Mouse (Mus musculus) embryo, embryonic 11.5 days (tissue): ENCODE data around the gene 1600014C10Rik.

ENCODE experiments used
- DNase-seq: peaks from one replicate; pipeline ENCODE4 v3.0.0-alpha.2; 2012; ENCODE audit warnings: low read depth, low spot score

The 1600014C10Rik gene

GRCm38 (mm10) chr7:38214473-38215214, 31.6 kb downstream of the 1600014C10Rik start:
- no peak for DNase-seq

DNA sequence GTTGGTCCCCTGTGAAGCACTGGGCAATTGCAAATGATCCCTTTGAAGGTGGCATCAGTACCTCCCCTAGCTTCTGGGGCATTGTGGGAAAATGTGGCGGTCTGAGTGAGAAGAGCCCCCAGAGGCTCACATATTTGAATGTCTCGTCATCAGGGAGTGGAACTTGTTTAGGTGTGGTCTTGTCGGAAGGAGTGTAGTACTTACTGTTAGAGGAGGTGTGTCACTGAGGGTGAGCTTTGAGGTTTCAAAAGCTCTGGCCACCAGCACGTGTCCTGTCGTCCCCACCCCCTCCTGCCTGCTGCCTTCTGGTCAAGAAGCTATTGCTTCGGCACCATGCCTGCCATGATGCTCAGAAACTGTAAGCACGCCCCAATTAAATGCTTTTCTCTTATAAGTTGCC, 32.3 kb downstream of the 1600014C10Rik start:
- no peak for DNase-seq

DNA sequence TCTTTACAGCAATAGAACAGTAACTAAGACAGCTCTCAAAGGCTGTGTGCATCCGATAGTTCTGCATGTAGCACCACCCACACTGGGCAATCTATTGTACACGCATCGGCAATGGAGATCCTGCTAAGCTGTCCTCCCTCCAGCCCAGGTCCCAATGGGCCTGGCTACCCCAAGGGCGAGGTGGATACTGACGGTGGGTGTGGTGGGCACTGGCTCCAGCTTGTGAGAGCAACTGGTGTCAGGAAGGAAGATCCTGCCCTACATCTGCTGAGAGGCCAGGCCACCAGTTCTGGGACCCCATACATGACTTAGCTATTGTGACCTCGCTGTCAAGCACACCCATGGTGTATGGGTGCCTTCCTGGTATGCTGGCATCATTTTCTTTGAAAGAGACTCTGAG, 32.7 kb downstream of the 1600014C10Rik start:
- no peak for DNase-seq

DNA sequence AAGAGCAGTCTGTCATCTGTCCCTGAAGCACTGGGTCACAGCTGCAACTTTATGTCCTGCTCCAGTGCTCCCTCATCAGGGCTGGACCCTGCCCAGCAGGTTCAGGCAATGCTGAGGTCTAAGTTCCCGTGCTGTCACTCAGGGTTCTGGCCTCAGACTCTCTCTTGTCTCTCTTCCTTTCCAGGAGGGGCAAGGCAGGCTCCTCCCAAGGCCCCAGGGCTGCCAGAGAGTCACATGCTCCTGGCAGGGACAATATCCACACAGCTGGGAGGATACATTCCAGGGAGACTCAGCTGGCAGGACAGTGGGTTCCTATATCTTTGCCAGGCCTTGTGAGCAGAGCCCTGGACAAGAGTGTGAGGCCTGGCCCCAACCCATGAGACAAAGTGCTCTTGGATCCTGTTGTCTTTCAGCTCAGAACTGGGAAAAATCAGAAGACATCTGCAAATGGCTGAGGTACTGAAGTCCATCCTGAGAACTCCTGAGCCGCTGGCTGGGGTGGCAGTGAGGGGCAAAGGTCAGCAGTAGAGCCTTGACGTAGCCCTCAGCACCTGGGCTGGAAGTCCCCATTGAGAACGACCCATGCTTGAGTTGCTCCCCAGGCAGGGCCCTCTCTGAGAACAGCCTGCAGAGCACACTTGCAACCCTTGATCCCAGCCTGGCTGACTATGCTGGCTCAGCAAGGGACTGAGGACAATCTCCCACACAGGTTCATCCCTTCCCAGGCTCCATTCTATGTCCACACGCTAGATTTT, 34.6 kb downstream of the 1600014C10Rik start:
- no peak for DNase-seq

GRCm38 (mm10) chr7:38218631-38219367, 35.8 kb downstream of the 1600014C10Rik start:
- DNase-seq, result no peak

DNA sequence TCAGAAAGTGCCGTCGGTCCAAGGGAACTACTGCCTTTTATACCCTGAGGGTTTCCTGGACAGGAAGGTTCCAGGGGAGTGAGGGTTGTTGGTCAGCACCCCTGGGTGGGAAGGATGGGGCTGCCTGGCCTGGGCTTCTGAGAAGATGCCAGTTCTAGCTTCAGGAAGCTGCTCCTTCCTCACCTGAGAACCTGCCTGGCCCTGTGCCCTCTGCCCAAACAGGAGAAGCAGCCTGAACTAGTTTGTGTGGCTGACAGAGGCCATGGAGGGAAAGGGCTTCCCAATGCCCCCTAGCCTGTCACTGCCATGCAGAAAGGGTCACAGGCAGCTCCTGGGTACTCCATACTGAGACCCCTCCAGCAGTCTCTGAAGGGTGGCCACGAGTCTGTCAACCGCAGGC, 36.5 kb downstream of the 1600014C10Rik start:
- DNase-seq, result no peak

- no peak for DNase-seq
Observed at GRCm38 (mm10) chr7:38220866-38221265, 37.8 kb downstream of the 1600014C10Rik start.

DNA sequence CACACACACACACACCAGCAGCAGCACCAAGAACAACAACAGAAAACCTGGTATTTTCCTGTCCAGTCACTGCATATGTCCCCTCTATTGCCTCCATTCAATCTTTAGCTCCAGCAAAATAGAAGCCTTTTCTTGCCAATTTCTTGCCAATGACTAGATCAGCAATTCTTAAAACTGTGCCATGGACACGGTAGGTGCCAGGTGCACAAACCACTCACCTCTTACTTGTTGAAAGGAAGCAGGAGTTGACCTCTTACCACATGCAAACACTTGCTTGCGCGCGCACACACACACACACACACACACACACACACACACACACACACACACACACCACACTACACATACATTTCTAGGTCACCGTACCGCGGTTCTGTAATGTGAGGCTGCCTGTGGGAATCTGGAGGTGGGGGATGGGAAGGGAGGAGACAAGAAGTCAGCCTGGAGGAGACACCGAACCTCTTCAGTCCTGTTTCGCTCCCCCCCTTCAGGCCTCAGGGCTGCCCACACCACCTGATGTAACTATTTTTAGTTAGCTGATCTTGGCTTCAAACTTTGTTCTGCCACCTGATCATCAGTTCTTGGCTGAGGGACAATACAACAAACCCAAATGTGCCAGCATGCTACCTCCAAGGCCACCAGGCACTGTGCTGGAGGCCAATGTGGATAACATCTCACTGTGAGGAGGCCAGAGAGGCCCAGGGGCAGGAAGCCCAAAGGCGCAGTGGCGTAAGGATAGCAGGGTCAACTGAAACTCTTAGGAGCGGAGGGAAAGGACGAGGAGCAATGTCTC, 41.8 kb downstream of the 1600014C10Rik start:
- DNase-seq, result no peak

GRCm38 (mm10) chr7:38226226-38226625, 43.2 kb downstream of the 1600014C10Rik start:
- DNase-seq, result no peak

DNA sequence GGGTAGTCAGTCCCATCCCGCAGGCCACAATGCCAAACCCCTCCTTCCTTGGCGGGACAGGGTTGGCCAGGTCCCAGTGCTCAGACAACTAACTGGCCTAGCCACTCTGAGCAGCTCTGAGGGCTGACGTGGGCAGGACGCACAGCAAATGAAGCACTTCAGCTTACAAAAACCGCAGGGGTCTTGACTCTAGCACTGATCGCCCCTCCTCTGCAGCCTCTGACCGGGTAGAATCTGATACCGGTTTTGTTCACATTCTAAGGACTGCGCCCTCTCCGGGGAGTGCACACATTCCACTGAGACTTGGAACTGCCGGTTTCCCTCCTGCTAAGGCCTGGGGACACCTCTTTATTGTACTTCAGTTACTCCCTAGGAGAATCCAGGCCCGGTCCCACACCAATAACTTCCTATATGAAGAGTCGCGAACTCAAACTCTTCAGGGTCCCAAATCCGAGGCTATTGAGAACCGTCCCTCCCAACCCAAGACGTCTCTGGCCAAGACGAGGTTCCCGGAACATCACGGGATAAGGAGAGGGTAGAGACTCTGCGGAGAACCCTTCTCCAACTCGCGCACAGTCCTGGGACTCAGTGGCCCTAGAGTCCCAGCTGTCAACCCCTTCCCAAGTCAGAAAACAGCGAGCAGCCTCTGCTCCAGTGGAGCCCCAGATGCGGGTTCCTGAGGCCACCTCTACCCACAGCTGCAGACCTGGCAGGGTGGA, 44.3 kb downstream of the 1600014C10Rik start:
- peak; percentile 32 for DNase-seq

DNA sequence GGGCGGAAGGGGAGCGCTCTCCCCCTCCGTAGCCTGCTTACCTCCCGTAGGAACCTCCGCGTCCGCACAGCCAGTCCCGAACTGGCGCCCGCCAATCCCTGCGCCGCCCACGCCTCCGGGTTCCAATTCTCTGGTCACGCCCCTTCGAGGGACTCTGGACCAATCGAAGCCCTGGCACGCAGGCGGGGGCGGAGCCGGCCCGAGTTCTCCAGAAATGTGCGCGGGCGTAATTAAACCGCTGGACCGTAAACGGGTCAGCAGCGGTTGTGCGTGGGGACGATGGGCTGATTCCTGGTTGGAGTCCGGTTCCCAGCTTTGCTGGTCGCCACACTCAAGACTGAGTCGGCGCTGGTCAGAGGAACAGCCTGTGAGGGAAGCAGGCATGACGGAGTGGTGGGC, 44.9 kb downstream of the 1600014C10Rik start, which contains the start of gene Plekhf1:
TSS of gene Plekhf1 (minus strand) at position 117 of the 399 bp plus-strand sequence.
- DNase-seq, result peak; percentile 87

DNA sequence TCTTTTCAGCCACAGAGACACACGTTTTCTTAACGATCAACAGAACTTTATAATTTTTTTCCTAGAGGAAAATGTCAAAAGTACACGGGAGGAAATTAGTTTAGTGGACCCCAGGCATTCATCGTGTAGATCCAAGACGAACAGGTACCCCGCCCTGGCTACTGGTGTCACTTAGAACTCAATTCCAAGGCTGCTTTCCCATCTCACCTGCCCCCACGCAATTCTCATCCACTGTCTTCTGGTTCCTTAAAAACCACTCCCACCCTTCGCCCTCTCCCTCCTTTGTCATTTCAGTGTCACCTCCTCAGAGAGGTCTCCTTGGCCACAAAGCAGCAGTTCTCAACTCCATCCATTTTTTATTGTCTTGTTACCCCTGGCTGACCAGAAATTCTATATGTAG, 45.3 kb downstream of the 1600014C10Rik start:
- no peak for DNase-seq

DNA sequence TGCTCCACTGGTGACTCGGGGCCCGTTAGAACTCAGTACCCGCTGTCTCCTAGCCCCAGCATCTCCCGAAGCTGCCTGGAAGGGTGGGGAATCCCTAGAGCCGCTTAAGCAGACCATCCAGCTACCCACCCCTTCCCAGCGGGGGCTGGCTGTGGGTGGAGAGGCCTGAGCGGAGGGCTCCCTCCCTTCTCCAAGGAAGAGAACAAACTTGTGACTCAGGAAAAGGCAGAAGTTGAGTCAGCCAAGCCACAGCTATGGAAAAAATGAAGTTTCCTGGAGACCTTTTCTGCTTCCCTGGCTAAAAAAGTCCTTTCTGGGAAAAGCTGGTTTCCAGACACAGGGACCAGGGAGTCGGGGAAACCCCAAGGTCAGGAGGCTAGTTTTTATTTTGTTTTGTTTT, 47.3 kb downstream of the 1600014C10Rik start:
- no peak for DNase-seq

DNA sequence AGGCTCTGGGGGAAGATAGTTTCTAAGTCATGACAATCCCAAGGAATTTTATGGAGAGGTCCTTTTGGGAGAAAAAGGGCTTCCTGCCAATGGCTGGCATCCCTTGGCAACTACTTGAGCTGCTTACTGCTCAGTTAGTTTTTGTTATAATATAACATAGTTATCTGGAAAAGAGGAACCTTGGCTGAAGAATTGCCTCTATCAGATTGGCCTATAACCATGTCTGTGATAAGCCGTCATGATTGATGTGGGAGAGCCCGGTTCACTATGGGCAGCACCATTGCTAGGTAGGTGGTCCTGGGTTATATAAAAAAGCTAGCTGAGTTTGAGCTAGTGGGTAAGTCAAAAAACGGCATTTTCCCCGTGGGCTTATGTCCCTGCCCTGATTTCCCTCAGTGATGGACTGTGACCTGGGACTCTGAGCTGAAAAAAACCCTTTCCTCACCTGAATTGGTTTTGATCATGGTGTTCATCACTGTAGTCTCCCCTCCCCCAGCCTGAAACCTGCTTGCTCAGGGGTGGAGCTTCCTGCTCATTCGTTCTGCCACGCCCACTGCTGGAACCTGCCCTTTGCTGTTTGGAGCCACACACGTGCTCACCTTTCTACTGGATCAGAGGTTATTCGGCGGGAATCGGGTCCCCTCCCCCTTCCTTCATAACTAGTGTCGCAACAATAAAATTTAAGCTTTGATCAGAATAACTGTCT, 53.5 kb downstream of the 1600014C10Rik start:
- no peak for DNase-seq

- no peak for DNase-seq
Observed at GRCm38 (mm10) chr7:38237140-38237539, 54.1 kb downstream of the 1600014C10Rik start.

DNA sequence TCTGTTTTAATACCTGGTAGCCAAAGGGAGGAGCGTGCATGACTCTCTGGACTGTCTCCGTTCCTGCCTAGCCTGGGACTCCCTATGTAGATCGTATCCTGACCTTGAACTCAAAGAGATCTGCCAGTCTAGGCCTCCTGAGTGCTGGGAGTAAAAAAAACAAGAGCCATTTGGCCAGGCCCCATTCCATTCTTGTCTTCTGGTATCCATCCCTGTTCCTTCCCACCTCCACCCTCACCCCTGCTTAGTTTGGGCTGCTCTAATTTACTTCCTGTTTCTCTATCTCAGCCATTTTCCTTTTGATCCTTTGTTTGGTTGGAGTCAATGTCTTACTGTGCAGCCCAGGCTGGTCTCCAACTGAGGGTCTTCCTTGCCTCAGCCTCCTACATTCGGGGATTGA, 59.4 kb downstream of the 1600014C10Rik start:
- DNase-seq, result no peak
